Mouse (Mus musculus) adrenal gland, adult 10 weeks (tissue): ENCODE measurements around the gene Dctn2. TPM values are rescaled to one million over a fixed set of nuclear protein-coding genes. Genes with fewer than 3 reads are reported as not detected.

Experiments
- polyA plus RNA-seq: library from polyadenylated mRNA; stranded (reverse); fragments of 350-450 nt; fragmentation: Illumina TruSeq; extraction: RNeasy Lipid Tissue Mini Kit (QIAGEN cat#74804); gene quantifications from one replicate; pipeline ENCODE4 v1.2.3, GENCODE M21; 2014; ENCODE audit warnings: low read depth, low replicate concordance

The Dctn2 gene
- 26.5 TPM for polyA plus RNA-seq

DNA sequence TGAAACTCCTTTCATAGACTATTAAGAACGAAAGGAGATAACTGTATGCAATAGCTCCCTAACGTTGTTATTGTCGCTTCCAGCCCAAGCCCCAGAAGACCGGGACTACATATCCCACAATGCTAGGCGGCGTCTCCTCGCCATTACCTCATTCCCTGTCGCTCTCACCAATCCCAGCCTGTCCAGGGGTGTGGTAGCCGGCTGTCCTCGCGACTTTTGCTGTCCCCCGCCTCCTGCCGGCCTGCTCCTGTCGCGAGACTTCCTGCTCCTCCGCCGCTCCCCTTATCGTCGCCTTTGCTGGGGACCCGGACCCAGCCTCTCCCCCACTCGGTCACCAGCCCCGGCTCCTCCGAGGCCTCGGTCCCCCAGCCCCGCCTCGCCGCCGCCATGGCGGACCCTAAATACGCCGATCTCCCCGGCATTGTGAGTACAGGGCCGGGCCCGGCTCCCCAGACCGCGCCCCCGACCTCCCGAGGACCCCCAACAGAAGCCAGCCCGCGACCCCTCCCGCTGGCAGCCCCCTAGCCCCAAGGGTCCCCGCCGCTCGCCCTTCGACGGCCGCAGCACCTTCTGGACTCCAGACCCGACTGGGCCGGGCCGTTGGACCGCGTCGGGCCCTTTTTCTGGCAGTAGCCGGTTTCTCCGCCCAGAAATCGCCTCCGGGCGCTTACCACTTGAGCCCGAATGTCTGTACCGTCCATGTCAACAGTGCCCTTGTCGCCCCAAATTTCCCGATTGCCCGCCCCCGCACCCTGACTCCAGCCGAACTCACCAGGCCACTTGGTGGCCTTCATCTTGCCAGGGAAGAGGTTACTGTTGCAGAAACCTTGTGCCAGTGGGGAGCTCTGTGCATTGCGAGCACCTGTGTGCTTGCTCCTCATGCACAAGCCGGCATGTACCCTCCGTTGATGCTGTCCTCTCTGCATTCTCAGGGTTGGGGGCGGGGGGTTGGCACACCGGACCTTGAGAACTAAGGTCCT lies at the start of gene Dctn2:
Gene Dctn2 (plus strand): TSS at position 257 of the 980 bp plus-strand sequence.

GRCm38 (mm10) chr10:127262548-127263398 lies 3.4 kb upstream of the Dctn2 start, which contains the start of gene Kif5a:
Gene Kif5a, minus strand, starts transcription at chr10:127263348.

GRCm38 (mm10) chr10:127288800-127289572 lies 22.8 kb downstream of the Dctn2 start, which contains the start of gene Mbd6:
Gene Mbd6, minus strand, starts transcription at chr10:127289018.

DNA sequence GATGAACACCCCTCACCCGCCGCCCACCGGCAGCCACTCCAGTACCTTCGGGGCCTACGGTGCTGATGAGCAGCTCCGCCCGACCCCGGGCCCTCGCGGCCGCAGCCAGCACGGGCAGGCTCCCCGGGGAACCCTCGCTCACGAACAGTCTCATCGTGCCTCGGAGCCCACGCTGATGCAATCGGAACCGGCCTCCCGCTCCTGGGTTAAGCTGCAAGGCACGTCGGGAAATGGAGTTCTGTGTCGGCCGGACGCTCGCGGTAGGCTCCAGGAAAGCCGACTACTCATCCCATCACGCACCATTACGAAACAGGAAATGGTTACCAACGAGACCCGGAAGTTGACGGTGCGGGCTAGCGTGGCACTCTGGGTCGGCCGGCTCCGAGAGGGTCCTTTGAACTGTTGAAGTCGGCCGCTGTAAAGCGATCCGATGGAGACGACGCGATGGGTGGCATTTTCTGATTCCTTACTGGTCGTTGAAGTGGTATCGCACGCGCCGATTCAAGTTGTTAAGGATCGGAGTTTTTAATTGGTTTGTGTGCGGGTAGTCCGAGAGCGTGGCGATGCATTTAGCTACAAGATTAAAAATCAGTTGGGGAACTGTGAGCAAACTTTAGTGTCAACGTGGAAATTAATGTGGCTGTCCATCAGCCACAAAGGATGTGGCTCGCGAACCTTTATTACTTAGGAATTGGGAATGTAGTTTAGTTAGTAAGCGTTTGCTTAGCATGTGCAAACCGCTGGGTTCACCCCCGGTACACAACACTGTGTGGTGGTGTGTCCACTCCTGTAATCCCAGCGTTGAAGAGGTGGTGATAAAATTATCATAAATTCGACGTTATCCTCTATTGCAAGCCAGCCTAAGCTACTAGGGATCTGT lies 45.5 kb downstream of the Dctn2 start, which contains the start of gene Mars:
Gene Mars (minus strand): TSS at position 311 of the 880 bp plus-strand sequence.

GRCm38 (mm10) chr10:127321621-127322020 lies 55.5 kb downstream of the Dctn2 start, which contains the start of gene Arhgap9:
Gene Arhgap9, plus strand, starts transcription at chr10:127321964.

Other genes starting within 250 kb of the Dctn2 start
- 13.6 TPM for gene Tsfm, start 235.5 kb upstream of the Dctn2 start, polyA plus RNA-seq
- 5.9 TPM for gene Mettl1, start 225.0 kb upstream of the Dctn2 start, polyA plus RNA-seq
- 0.29 TPM for gene Eef1akmt3, start 224.9 kb upstream of the Dctn2 start, polyA plus RNA-seq
- not detected for gene Cyp27b1, start 218.1 kb upstream of the Dctn2 start, polyA plus RNA-seq
- 2.4 TPM for gene March9, start 206.2 kb upstream of the Dctn2 start, polyA plus RNA-seq
- 24.3 TPM for gene Cdk4, start 202.8 kb upstream of the Dctn2 start, polyA plus RNA-seq
- 92.2 TPM for gene Tspan31, start 196.1 kb upstream of the Dctn2 start, polyA plus RNA-seq
- gene Agap2, start 191.1 kb upstream of the Dctn2 start, polyA plus RNA-seq = 0.35 TPM
- gene Os9, start 145.2 kb upstream of the Dctn2 start, polyA plus RNA-seq = 15.0 TPM
- 0.47 TPM for gene B4galnt1, start 101.1 kb upstream of the Dctn2 start, polyA plus RNA-seq
- gene Slc26a10, start 85.7 kb upstream of the Dctn2 start, polyA plus RNA-seq = not detected
- gene Arhgef25, start 76.3 kb upstream of the Dctn2 start, polyA plus RNA-seq = 8.0 TPM
- 3.6 TPM for gene Dtx3, start 70.6 kb upstream of the Dctn2 start, polyA plus RNA-seq
- gene Pip4k2c, start 54.8 kb upstream of the Dctn2 start, polyA plus RNA-seq = 18.3 TPM
- 1.8 TPM for gene Kif5a, start 3.0 kb upstream of the Dctn2 start, polyA plus RNA-seq
- gene Mbd6, start 22.6 kb downstream of the Dctn2 start, polyA plus RNA-seq = 2.2 TPM
- gene Mars, start 45.4 kb downstream of the Dctn2 start, polyA plus RNA-seq = 18.8 TPM
- gene Arhgap9, start 55.6 kb downstream of the Dctn2 start, polyA plus RNA-seq = 0.70 TPM
- gene Gli1, start 75.6 kb downstream of the Dctn2 start, polyA plus RNA-seq = not detected
- gene Inhbe, start 88.0 kb downstream of the Dctn2 start, polyA plus RNA-seq = not detected
- not detected for gene Inhbc, start 104.1 kb downstream of the Dctn2 start, polyA plus RNA-seq
- 216 TPM for gene R3hdm2, start 114.0 kb downstream of the Dctn2 start, polyA plus RNA-seq
- gene Stac3, start 235.3 kb downstream of the Dctn2 start, polyA plus RNA-seq = not detected
- 2.6 TPM for gene Ndufa4l2, start 248.6 kb downstream of the Dctn2 start, polyA plus RNA-seq